ENCODE assay signal across 9 mouse cellular contexts in the genomic region with DNA sequence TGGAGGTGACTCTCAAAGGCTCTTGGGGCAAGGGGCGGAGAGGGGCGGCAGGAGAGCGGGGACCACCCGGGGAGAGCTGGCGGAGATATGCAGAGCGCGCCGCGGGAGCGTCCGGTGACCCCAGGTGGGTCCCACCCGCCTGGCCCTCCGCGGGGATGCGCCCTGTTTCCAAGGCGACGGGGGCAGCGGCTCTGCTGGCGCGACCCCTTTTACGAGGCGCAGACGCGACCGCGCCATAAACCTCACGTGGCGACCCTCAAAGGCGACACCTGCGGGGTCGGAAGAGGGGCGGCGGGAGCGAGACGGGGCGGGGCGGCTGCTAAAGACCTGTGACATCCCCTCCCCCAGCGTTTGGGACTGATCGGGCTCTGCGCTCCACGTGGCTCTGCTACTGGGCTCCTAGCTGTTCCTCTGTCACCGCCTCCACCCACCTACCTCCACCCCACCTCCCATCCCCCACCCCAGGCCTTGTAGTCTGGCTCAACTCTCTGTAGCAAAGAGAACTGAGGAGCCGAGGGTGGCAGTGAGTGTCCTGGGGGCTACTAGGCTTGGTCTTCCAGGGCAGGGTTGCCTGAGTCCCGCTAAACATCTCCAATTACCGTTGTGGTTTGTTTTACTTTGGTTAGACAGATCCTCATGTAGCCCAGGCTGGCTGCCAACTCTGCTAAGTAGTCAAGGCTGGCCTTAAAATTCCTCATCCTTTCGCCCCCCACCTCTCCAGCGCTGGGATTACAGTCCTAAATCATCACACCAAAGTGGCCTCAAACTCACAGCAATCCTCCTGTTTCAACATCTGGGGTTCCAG. TPM values are rescaled to one million over a fixed set of nuclear protein-coding genes. Genes with fewer than 3 reads are reported as not detected.
DNase-seq lines count a peak whose midpoint lies in the region; ATAC-seq and TF ChIP-seq lines count a peak whose summit lies in the region.
"Had no signal": no experiment of that assay in that cellular context is flagged by ENCODE, and none has a peak within 500 bp of the region (broad histone marks: within the 10 kb centered on the region; RNA-seq: fewer than 3 reads in every experiment).

No protein-coding gene starts in this region.

- no peak for DNase-seq in kidney, adult 18-20 months
- peak; percentile 71 for DNase-seq in embryonic facial prominence, embryonic 14.5 days (ENCODE audit: low spot score)
- DNase-seq in limb, embryonic 14.5 days (ENCODE audit: low spot score), result peak; percentile 40
- no peak for DNase-seq in urinary bladder, postnatal 4 days (ENCODE audit: low spot score in 2 of 2)
- no peak for DNase-seq in cerebellum, adult 11 months
- no peak for DNase-seq in frontal cortex, adult 2 months (ENCODE audit: extremely low spot score in 1 of 2, low spot score in 1 of 2)
- DNase-seq: heart, adult 2 months had no signal

- WGBS in kidney, embryonic 16.5 days, result 2% methylated on average over 43 of the region's 47 CpGs
- 6% methylated on average over 8 of the region's 47 CpGs for WGBS in embryonic facial prominence, embryonic 14.5 days
- WGBS in limb, embryonic 14.5 days, result under 1% methylated on average over 21 of the region's 47 CpGs
- 7% methylated on average over 47 of the region's 47 CpGs for WGBS in small intestine, adult 2 months

- peak overlapping the region; percentile 42 for H3K4me3 ChIP-seq in kidney, embryonic 16.5 days (ENCODE audit: low read length)
- peak overlapping the region; percentile 34 for H3K4me3 ChIP-seq in embryonic facial prominence, embryonic 14.5 days (ENCODE audit: low read depth, low read length)
- peak overlapping the region; percentile 33 for H3K4me3 ChIP-seq in limb, embryonic 14.5 days (replicated peaks; ENCODE audit: low read length)
- H3K4me3 ChIP-seq in small intestine, adult 2 months (ENCODE audit: low read depth, low read length), result peak overlapping the region; percentile 34
- H3K4me3 ChIP-seq: heart, adult 2 months had no signal

- no peak for TF ChIP-seq CTCF in small intestine, adult 2 months (IDR thresholded peaks at IDR 0.05; ENCODE audit: extremely low read depth, insufficient read length, insufficient replicate concordance, low read depth, low read length)

- no peak overlapping the region for H3K27ac ChIP-seq in kidney, embryonic 16.5 days (ENCODE audit: low read length)
- H3K27ac ChIP-seq in embryonic facial prominence, embryonic 14.5 days (replicated peaks; ENCODE audit: low read depth, low read length), result no peak overlapping the region
- H3K27ac ChIP-seq in limb, embryonic 14.5 days (replicated peaks; ENCODE audit: low read depth, low read length), result no peak overlapping the region
- H3K27ac ChIP-seq in small intestine, adult 2 months (ENCODE audit: insufficient read depth, low read depth, low read length), result no peak overlapping the region
- H3K27ac ChIP-seq: heart, adult 2 months had no signal

- H3K4me1 ChIP-seq in kidney, embryonic 16.5 days (ENCODE audit: insufficient read depth, low read length), result peaks cover 39% of the 10 kb centered on the region
- H3K4me1 ChIP-seq in embryonic facial prominence, embryonic 14.5 days (ENCODE audit: control insufficient read depth, insufficient read depth, low read length), result peaks cover 23% of the 10 kb centered on the region; the same call in 1 of the 2 replicates
- peaks cover 35% of the 10 kb centered on the region for H3K4me1 ChIP-seq in limb, embryonic 14.5 days (ENCODE audit: control insufficient read depth, insufficient read depth, low read length)
- H3K4me1 ChIP-seq in small intestine, adult 2 months (ENCODE audit: control insufficient read depth, insufficient read depth, insufficient read length, low read length), result peaks cover 12% of the 10 kb centered on the region

- H3K4me2 ChIP-seq in kidney, embryonic 16.5 days (replicated peaks; ENCODE audit: low read depth, low read length), result peak overlapping the region; percentile 82
- peak overlapping the region; percentile 66 for H3K4me2 ChIP-seq in embryonic facial prominence, embryonic 14.5 days (ENCODE audit: low read depth, low read length)
- H3K4me2 ChIP-seq in limb, embryonic 14.5 days (replicated peaks; ENCODE audit: low read depth, low read length, severe bottlenecking), result peak overlapping the region; percentile 64

- H3K36me3 ChIP-seq in kidney, embryonic 16.5 days (ENCODE audit: insufficient read depth, low read length), result no peaks in the 10 kb centered on the region
- H3K36me3 ChIP-seq in embryonic facial prominence, embryonic 14.5 days (ENCODE audit: control insufficient read depth, insufficient read depth, low read length), result no peaks in the 10 kb centered on the region
- H3K36me3 ChIP-seq in limb, embryonic 14.5 days (ENCODE audit: control insufficient read depth, insufficient read depth, low read length), result no peaks in the 10 kb centered on the region
- H3K36me3 ChIP-seq in small intestine, adult 2 months (ENCODE audit: control insufficient read depth, insufficient read depth, low read length), result no peaks in the 10 kb centered on the region

- no peaks in the 10 kb centered on the region; the same call in 1 of the 2 replicates for H3K9me3 ChIP-seq in kidney, embryonic 16.5 days (ENCODE audit: low read length)
- H3K9me3 ChIP-seq in embryonic facial prominence, embryonic 14.5 days (ENCODE audit: control insufficient read depth, low read length), result no peaks in the 10 kb centered on the region
- H3K9me3 ChIP-seq in limb, embryonic 14.5 days (ENCODE audit: control insufficient read depth, low read length), result no peaks in the 10 kb centered on the region

- TF ChIP-seq POLR2A in limb, embryonic 14.5 days (IDR thresholded peaks at IDR 0.05; ENCODE audit: borderline replicate concordance, extremely low read depth, insufficient read depth, insufficient read length), result no peak
- TF ChIP-seq POLR2A in small intestine, adult 2 months (IDR thresholded peaks at IDR 0.05; ENCODE audit: low read depth, low read length), result no peak

- peaks cover 20% of the 10 kb centered on the region for H3K27me3 ChIP-seq in kidney, embryonic 16.5 days (ENCODE audit: insufficient read depth, low read length)
- H3K27me3 ChIP-seq in embryonic facial prominence, embryonic 14.5 days (replicated peaks; ENCODE audit: control insufficient read depth, insufficient read depth, low read length), result peaks cover 50% of the 10 kb centered on the region
- H3K27me3 ChIP-seq in limb, embryonic 14.5 days (ENCODE audit: control insufficient read depth, insufficient read depth, low read length), result 0 out of 2 replicates have a peak, but pooled peaks cover 14% of the 10 kb centered on the region
- no peaks in the 10 kb centered on the region for H3K27me3 ChIP-seq in small intestine, adult 2 months (ENCODE audit: control insufficient read depth, insufficient read depth, low read length)

- H3K9ac ChIP-seq in kidney, embryonic 16.5 days (replicated peaks; ENCODE audit: low read length), result peak overlapping the region; percentile 61
- peak overlapping the region; percentile 43 for H3K9ac ChIP-seq in embryonic facial prominence, embryonic 14.5 days (ENCODE audit: low read depth, low read length)
- H3K9ac ChIP-seq in limb, embryonic 14.5 days (ENCODE audit: low read depth, low read length, severe bottlenecking), result peak overlapping the region; percentile 45

- ATAC-seq in kidney, embryonic 16.5 days (ENCODE audit: low FRiP score, low TSS enrichment), result no peak; the same call in 1 of the 2 replicates
- peak; percentile 28; the same call in 1 of the 2 replicates for ATAC-seq in embryonic facial prominence, embryonic 14.5 days (ENCODE audit: low read depth)
- no peak for ATAC-seq in limb, embryonic 14.5 days (ENCODE audit: low FRiP score, low read depth)

RNA-seq across cellular contexts. Expression of gene Epha2, which starts 9.3 kb away (rescaled TPM):
- 8.3 and 8.6 TPM in 2 replicates for polyA plus RNA-seq in kidney, embryonic 16.5 days (2015; fragmentation: Nextera tagmentation; extraction: Ambion mirVana)
- 2.1 and 4.2 TPM in 2 replicates for polyA plus RNA-seq in embryonic facial prominence, embryonic 14.5 days (2014; fragmentation: Nextera tagmentation; extraction: Ambion mirVana)
- polyA plus RNA-seq in limb, embryonic 14.5 days (2012; rRNA removed), result 9.4 and 13.1 TPM in 2 replicates
- 2.2 and 2.4 TPM in 2 replicates for polyA plus RNA-seq in limb, embryonic 14.5 days (2014; fragmentation: Nextera tagmentation; extraction: Ambion mirVana)
- polyA plus RNA-seq in small intestine, adult 2 months (2012; rRNA removed), result 28.3 and 86.3 TPM in 2 replicates
- 2.3 and 2.6 TPM in 2 replicates for polyA plus RNA-seq in frontal cortex, adult 2 months (2012; rRNA removed)

RNA-seq across cellular contexts. Expression of gene Arhgef19, which starts 52.5 kb away (rescaled TPM):
- polyA plus RNA-seq in kidney, embryonic 16.5 days (2015; fragmentation: Nextera tagmentation; extraction: Ambion mirVana), result 9.6 and 11.2 TPM in 2 replicates
- polyA plus RNA-seq in embryonic facial prominence, embryonic 14.5 days (2014; fragmentation: Nextera tagmentation; extraction: Ambion mirVana), result 17.4 and 17.7 TPM in 2 replicates
- polyA plus RNA-seq in limb, embryonic 14.5 days (2012; rRNA removed), result 20.4 and 21.8 TPM in 2 replicates
- polyA plus RNA-seq in limb, embryonic 14.5 days (2014; fragmentation: Nextera tagmentation; extraction: Ambion mirVana), result 15.3 and 18.7 TPM in 2 replicates
- polyA plus RNA-seq in small intestine, adult 2 months (2012; rRNA removed), result 29.3 and 48.8 TPM in 2 replicates
- polyA plus RNA-seq in frontal cortex, adult 2 months (2012; rRNA removed), result 10.4 and 11.8 TPM in 2 replicates

Comparison
In these comparisons a context has a peak if more than half of its experiments do, and no peak if none do; other contexts are left out.
1. DNase-seq: peak in embryonic facial prominence, embryonic 14.5 days (single experiment) and limb, embryonic 14.5 days (single experiment); none in kidney, adult 18-20 months (single experiment), urinary bladder, postnatal 4 days (0 of 2), cerebellum, adult 11 months (single experiment) and frontal cortex, adult 2 months (0 of 2).
2. Peak in every context shown above with its lines, with median percentiles within 50 percentile points of each other: H3K4me2 ChIP-seq, H3K4me3 ChIP-seq and H3K9ac ChIP-seq.